Mouse (Mus musculus): ENCODE results near the gene Tbc1d2b. TPM values are rescaled to one million over a fixed set of nuclear protein-coding genes. Genes with fewer than 3 reads are reported as not detected.

The Tbc1d2b gene
- polyA plus RNA-seq (2016; fragmentation: Nextera tagmentation; extraction: Ambion mirVana), result 8.8 and 9.6 TPM in 2 replicates

GRCm38 (mm10) chr9:90270193-90270943 is at the start of gene Tbc1d2b:
Gene Tbc1d2b, minus strand, starts transcription at chr9:90270804.
- DNase-seq (ENCODE audit: low spot score), result peak; percentile 71
- peak within 1 kb of the TSS; percentile 88 for H3K27ac ChIP-seq
- peaks cover 25% of the 10 kb centered on the region for H3K4me1 ChIP-seq (replicated peaks)
- no peaks in the 10 kb centered on the region for H3K9me3 ChIP-seq
- no peaks in the 10 kb centered on the region for H3K36me3 ChIP-seq
- under 1% methylated on average over 74 of the region's 74 CpGs for WGBS
- H3K4me3 ChIP-seq, result peak within 1 kb of the TSS; percentile 84
- peaks cover 17% of the 10 kb centered on the region for H3K27me3 ChIP-seq (ENCODE audit: insufficient read depth, poor library complexity, severe bottlenecking)

GRCm38 (mm10) chr9:90316300-90316699 is 45.7 kb upstream of the Tbc1d2b start:
- 81% methylated on average over 5 of the region's 5 CpGs for WGBS
- H3K4me3 ChIP-seq, result no peak overlapping the region
- no peak overlapping the region for H3K27ac ChIP-seq
- no peaks in the 10 kb centered on the region for H3K36me3 ChIP-seq
- H3K27me3 ChIP-seq (ENCODE audit: insufficient read depth, poor library complexity, severe bottlenecking), result no peaks in the 10 kb centered on the region
- DNase-seq (ENCODE audit: low spot score), result no peak
- H3K9me3 ChIP-seq, result no peaks in the 10 kb centered on the region
- no peaks in the 10 kb centered on the region for H3K4me1 ChIP-seq (replicated peaks)

- Histone ChIP-seq H3K27me3 (ENCODE audit: insufficient read depth, poor library complexity, severe bottlenecking) (no peaks in the 10 kb centered on the region), H3K4me3 (no peak overlapping the region), H3K9me3 (no peaks in the 10 kb centered on the region), H3K36me3 (no peaks in the 10 kb centered on the region), H3K27ac (no peak overlapping the region), H3K4me1 (replicated peaks) (no peaks in the 10 kb centered on the region)
- WGBS, result 88% methylated on average over 11 of the region's 11 CpGs
- DNase-seq (ENCODE audit: low spot score), result no peak
Measured at GRCm38 (mm10) chr9:90315662-90316061, 45.1 kb upstream of the Tbc1d2b start.

GRCm38 (mm10) chr9:90304254-90304653 is 33.6 kb upstream of the Tbc1d2b start:
- Histone ChIP-seq H3K36me3 (no peaks in the 10 kb centered on the region), H3K27ac (no peak overlapping the region), H3K9me3 (no peaks in the 10 kb centered on the region), H3K27me3 (ENCODE audit: insufficient read depth, poor library complexity, severe bottlenecking) (no peaks in the 10 kb centered on the region), H3K4me3 (no peak overlapping the region), H3K4me1 (replicated peaks) (no peaks in the 10 kb centered on the region)
- no peak for DNase-seq (ENCODE audit: low spot score)
- WGBS, result 95% methylated on average over 2 of the region's 2 CpGs

GRCm38 (mm10) chr9:90303101-90303835 is 32.7 kb upstream of the Tbc1d2b start:
- no peaks in the 10 kb centered on the region for H3K9me3 ChIP-seq
- no peaks in the 10 kb centered on the region for H3K27me3 ChIP-seq (ENCODE audit: insufficient read depth, poor library complexity, severe bottlenecking)
- H3K36me3 ChIP-seq, result no peaks in the 10 kb centered on the region
- no peak overlapping the region for H3K27ac ChIP-seq
- DNase-seq (ENCODE audit: low spot score), result no peak
- no peaks in the 10 kb centered on the region for H3K4me1 ChIP-seq (replicated peaks)
- 73% methylated on average over 2 of the region's 2 CpGs for WGBS
- no peak overlapping the region for H3K4me3 ChIP-seq

GRCm38 (mm10) chr9:90302670-90303069 is 32.1 kb upstream of the Tbc1d2b start:
- Histone ChIP-seq H3K4me1 (replicated peaks) (no peaks in the 10 kb centered on the region), H3K36me3 (no peaks in the 10 kb centered on the region), H3K4me3 (no peak overlapping the region), H3K27me3 (ENCODE audit: insufficient read depth, poor library complexity, severe bottlenecking) (no peaks in the 10 kb centered on the region), H3K9me3 (no peaks in the 10 kb centered on the region), H3K27ac (no peak overlapping the region)
- no peak for DNase-seq (ENCODE audit: low spot score)
- 82% methylated on average over 4 of the region's 4 CpGs for WGBS

GRCm38 (mm10) chr9:90301081-90301688 is 30.6 kb upstream of the Tbc1d2b start:
- H3K27me3 ChIP-seq (ENCODE audit: insufficient read depth, poor library complexity, severe bottlenecking), result no peaks in the 10 kb centered on the region
- 86% methylated on average over 4 of the region's 4 CpGs for WGBS

GRCm38 (mm10) chr9:90297637-90298036 is 27.0 kb upstream of the Tbc1d2b start:
- H3K27me3 ChIP-seq (ENCODE audit: insufficient read depth, poor library complexity, severe bottlenecking), result no peaks in the 10 kb centered on the region
- H3K4me3 ChIP-seq, result no peak overlapping the region
- H3K4me1 ChIP-seq (replicated peaks), result no peaks in the 10 kb centered on the region
- 77% methylated on average over 1 of the region's 1 CpGs for WGBS
- H3K9me3 ChIP-seq, result no peaks in the 10 kb centered on the region
- H3K36me3 ChIP-seq, result no peaks in the 10 kb centered on the region
- no peak for DNase-seq (ENCODE audit: low spot score)
- no peak overlapping the region for H3K27ac ChIP-seq

More at GRCm38 (mm10) chr9:90301081-90301688, 30.6 kb upstream of the Tbc1d2b start:
- no peak for DNase-seq (ENCODE audit: low spot score)
- no peak overlapping the region for H3K4me3 ChIP-seq
- H3K36me3 ChIP-seq, result no peaks in the 10 kb centered on the region
- no peaks in the 10 kb centered on the region for H3K4me1 ChIP-seq (replicated peaks)
- H3K27ac ChIP-seq, result no peak overlapping the region
- no peaks in the 10 kb centered on the region for H3K9me3 ChIP-seq

GRCm38 (mm10) chr9:90293641-90294398 is 23.2 kb upstream of the Tbc1d2b start:
- no peak overlapping the region for H3K27ac ChIP-seq
- no peaks in the 10 kb centered on the region for H3K27me3 ChIP-seq (ENCODE audit: insufficient read depth, poor library complexity, severe bottlenecking)
- no peaks in the 10 kb centered on the region for H3K4me1 ChIP-seq (replicated peaks)
- H3K9me3 ChIP-seq, result no peaks in the 10 kb centered on the region
- whole genome bisulfite sequencing, result 68% methylated on average over 3 of the region's 3 CpGs
- DNase-seq (ENCODE audit: low spot score), result no peak
- no peak overlapping the region for H3K4me3 ChIP-seq
- H3K36me3 ChIP-seq, result no peaks in the 10 kb centered on the region

GRCm38 (mm10) chr9:90278397-90278796 is 7.8 kb upstream of the Tbc1d2b start:
- H3K36me3 ChIP-seq, result no peaks in the 10 kb centered on the region
- no peaks in the 10 kb centered on the region for H3K4me1 ChIP-seq (replicated peaks)
- 93% methylated on average over 3 of the region's 3 CpGs for WGBS
- no peak overlapping the region for H3K27ac ChIP-seq
- DNase-seq (ENCODE audit: low spot score), result no peak
- no peak overlapping the region for H3K4me3 ChIP-seq
- H3K27me3 ChIP-seq (ENCODE audit: insufficient read depth, poor library complexity, severe bottlenecking), result no peaks in the 10 kb centered on the region
- H3K9me3 ChIP-seq, result no peaks in the 10 kb centered on the region

- Histone ChIP-seq H3K4me3 (no peak overlapping the region), H3K27me3 (ENCODE audit: insufficient read depth, poor library complexity, severe bottlenecking) (0 out of 2 replicates have a peak, but pooled peaks cover 1% of the 10 kb centered on the region), H3K4me1 (replicated peaks) (no peaks in the 10 kb centered on the region), H3K27ac (no peak overlapping the region), H3K9me3 (no peaks in the 10 kb centered on the region), H3K36me3 (no peaks in the 10 kb centered on the region)
- no peak for DNase-seq (ENCODE audit: low spot score)
- WGBS, result 81% methylated on average over 2 of the region's 2 CpGs
Measured at GRCm38 (mm10) chr9:90277884-90278283, 7.3 kb upstream of the Tbc1d2b start.

GRCm38 (mm10) chr9:90276779-90277178 is 6.2 kb upstream of the Tbc1d2b start:
- Histone ChIP-seq H3K27me3 (ENCODE audit: insufficient read depth, poor library complexity, severe bottlenecking) (peaks cover 12% of the 10 kb centered on the region), H3K9me3 (no peaks in the 10 kb centered on the region), H3K36me3 (no peaks in the 10 kb centered on the region), H3K4me3 (no peak overlapping the region), H3K4me1 (replicated peaks) (no peaks in the 10 kb centered on the region), H3K27ac (no peak overlapping the region)
- DNase-seq (ENCODE audit: low spot score), result no peak
- 91% methylated on average over 1 of the region's 1 CpGs for WGBS
